Mouse (Mus musculus): Measurements from ENCODE around the gene Ccr7.
A peak's percentile ranks its signal among the peaks of the same experiment; 100 is the strongest.

Gene Ccr7

DNA sequence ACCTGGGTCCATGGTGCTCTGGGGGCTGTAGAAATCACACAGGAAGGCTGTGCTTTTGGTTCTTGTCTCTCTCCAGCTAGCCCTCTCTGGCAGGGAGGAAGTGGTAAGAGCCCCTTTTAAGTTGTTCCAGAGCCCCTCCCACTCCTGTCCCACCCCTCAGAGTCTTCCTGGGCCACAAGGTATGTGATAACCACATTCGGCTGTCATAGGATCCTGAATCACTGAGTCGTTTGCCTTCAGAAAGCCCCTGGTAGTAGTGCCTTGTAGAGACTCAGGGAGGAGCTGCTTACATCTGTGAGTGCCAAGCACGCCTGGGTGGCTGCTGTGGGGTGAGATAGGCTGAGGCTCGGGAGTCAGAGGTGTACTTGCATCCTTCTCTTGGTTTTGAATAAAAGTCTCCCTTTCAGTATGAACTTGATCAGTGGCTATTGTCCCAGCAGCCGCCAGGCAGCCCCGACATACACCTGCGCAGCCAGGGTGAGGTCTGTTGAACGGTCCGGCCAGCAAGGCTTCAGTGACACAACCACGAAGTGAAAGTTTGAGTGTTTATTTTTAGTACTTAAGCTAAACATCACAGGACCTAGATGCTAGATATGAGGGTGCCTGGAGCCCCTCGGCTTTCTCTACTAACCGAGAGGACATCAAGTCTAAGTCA, at the start of gene Ccr7:
Ccr7 (minus strand) TSS at position 91 of the 655 bp plus-strand sequence.
- peak in 1 of 2 experiments; percentile 58 for DNase-seq (ENCODE audit: low spot score in 2 of 2)

DNA sequence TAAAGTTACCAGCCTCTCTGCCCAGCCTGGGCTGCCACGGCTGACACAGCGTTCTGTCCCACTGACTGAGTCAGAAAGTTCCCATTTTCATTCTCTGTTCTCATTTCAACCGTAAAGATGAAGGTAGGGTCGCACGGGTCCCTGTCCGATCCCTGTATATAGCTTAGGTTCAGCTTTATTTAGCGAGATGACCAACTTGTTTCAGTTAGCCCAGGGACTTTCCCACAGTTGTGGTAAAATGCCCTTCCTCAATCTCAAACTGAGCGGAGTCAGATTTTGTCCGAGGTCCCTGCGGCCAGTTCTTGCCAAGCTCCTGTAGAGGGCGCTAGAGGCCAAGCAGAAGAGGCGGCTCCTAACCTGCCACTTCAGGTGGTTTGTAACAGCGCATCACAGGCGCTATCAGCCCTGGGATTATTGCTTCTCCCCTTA, 34.3 kb upstream of the Ccr7 start:
- DNase-seq (ENCODE audit: low spot score in 2 of 2) = peak; percentile 40 to 66

DNA sequence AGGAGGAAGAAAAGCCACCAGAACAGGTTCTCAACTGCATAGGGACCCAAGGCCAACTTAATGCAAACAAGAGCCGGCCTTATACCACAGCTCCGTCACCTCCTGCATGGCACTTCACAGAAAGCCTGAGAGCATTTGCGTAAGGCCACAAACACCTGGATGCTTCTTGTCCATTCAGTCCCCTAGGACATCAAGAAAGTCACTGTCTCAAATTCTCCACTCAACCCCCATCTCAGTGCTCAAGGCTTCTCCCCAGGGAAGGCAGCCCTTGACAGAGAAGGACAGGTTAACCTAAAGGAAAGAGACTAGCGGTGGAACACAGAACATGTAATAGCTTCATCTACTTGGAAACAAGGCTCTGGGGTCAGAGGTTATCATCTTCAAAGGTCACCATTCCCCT, 32.5 kb upstream of the Ccr7 start:
- no peak for DNase-seq (ENCODE audit: low spot score in 2 of 2)

DNA sequence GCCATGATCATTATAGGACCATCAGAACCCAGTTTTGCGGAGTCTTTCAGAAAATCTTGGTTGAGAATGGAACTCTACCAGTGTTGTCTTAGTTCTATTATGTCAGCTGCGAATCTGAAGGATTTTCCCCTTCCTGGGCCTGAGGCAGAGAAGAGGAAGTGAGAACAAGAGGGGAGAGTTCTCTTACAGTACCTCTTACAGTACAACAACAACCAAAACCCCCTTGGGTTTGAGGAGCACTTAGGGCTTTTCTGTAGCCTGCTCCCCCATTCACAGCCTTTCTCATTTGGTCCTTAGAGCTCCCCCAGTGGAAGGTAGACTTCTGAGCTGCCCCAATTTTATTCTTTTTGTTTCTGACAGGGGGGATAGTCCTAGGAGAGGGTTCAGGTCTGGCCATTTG, 32.0 kb upstream of the Ccr7 start:
- no peak for DNase-seq (ENCODE audit: low spot score in 2 of 2)

DNA sequence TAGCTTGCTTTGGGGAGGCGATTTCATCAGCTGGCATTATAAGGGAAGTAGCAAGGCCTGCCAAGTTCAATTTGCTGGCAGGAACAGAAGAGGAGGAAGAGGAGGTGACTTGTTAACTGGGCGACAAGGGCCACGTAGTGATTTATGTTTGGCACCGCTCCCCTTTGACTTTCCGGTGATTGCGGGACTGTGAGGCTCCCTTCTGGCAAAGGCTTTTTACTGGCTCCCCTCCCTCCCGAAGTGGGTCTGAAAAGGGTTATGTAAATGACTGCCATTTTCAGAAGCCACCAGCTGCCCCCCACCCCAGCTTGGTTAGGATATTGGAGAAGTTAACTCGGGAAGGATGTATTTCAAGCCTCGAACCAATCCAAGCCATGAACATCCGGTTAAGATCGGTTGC, 27.7 kb upstream of the Ccr7 start:
- no peak for DNase-seq (ENCODE audit: low spot score in 2 of 2)

DNA sequence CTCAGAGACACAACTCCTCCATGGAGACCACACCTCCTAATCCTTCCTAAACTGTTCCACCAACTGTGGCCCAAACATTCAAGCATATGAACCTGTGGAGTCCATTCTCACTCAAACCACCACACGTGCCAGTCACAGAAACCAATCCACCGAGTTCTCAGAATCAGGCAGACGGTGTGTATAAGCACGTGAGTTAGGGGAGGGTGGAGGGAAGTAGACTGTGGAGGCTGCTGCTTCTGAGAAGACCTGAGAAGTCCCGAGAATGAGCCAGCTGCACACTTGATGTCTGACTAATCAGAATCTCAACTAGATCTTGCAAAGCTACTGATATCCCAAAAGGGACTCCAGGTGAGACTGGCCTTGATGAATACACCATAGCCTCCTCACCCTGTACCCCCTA, 25.2 kb upstream of the Ccr7 start:
- no peak for DNase-seq (ENCODE audit: low spot score in 2 of 2)

DNA sequence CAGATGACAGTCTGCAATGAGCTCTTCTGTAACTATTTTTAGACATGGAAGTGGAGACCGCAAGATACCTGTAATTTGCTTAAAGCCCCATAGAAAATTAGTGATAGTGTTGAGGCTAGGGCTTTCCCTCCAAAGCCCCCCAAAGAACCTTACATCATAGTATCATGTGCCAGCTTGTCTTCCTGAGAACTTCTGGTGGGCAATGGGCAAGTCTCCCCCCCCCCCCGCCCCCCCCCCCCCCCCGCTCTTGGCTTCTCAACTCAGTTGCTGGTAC, 23.0 kb upstream of the Ccr7 start:
- no peak for DNase-seq (ENCODE audit: low spot score in 2 of 2)

DNA sequence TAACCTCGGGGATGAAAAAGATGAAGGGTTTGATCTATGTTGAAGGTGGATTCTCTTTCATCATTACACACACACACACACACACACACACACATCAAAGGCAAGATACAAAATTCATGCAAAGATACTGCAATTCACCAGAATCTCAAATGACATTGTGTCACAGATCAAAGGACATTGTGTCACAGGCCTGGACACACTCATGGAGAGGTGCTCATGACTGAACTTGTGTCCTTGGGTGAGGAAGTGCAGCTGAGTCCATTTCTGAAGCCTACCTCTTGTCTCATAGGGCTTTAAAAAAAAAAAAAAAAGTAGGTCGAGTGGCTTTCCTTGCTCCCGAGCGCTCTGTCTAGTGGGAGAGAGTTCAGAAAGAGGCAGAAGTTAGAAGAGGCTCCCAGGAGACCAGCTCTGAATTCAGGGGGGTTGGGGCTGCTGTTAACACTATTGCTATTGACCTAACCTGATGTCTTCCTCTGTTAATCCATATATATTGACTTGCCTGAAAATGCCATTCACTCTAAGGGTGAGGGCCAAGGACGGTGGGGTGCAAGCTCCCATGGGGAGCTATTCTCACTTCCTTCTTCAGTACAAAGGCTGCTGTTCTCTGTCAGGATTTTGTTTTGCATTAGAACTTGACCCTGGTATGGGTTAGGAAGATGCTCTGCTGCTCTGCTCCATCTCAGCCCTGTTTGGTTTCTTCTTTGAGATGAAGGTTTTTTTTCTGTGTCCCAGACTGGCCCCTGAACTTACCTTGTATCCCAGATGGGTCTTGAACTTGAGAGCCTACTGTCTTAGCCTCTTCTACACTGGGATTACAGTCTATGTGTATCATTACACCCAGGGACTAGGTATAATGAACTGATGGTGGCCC, 22.4 kb upstream of the Ccr7 start:
- no peak for DNase-seq (ENCODE audit: low spot score in 2 of 2)

DNA sequence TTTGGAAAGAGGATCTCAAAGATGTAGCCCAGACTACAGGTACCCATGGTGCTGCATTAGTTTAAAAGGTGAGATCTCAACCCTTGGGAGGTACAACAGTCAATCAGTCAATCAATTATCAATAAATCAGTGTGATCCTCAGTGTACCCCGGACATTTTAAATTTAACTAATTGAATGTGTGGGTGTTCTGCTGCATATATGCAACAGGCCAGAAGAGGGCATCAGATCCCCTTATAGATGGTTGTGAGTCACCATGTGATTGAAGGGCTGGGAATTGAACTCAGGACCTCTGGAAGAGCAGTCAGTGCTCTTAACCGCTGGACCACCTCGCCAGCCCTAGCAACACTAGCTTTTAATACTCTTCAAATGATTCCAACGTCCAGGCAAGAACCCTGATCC, 17.1 kb upstream of the Ccr7 start:
- DNase-seq (ENCODE audit: low spot score in 2 of 2) = no peak

DNA sequence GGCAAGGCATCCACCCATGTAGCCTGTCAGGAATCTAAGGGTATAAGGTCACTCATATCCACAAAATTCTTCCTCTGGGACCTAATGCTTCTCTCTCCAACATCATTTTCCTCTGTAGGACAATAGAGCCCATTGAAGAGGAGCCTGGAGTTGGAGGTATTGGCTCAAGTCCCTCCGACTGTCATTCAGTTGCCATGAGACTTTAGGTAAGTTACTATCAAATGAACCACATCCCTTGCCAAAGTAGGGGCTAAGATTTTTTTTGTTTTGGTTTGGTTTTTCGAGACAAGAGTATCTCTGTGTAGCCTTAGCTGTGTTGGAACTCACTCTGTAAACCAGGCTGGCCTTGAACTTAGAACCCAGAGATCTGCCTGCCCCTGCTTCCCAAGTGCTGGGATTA, 16.6 kb upstream of the Ccr7 start:
- DNase-seq (ENCODE audit: low spot score in 2 of 2) = no peak

DNA sequence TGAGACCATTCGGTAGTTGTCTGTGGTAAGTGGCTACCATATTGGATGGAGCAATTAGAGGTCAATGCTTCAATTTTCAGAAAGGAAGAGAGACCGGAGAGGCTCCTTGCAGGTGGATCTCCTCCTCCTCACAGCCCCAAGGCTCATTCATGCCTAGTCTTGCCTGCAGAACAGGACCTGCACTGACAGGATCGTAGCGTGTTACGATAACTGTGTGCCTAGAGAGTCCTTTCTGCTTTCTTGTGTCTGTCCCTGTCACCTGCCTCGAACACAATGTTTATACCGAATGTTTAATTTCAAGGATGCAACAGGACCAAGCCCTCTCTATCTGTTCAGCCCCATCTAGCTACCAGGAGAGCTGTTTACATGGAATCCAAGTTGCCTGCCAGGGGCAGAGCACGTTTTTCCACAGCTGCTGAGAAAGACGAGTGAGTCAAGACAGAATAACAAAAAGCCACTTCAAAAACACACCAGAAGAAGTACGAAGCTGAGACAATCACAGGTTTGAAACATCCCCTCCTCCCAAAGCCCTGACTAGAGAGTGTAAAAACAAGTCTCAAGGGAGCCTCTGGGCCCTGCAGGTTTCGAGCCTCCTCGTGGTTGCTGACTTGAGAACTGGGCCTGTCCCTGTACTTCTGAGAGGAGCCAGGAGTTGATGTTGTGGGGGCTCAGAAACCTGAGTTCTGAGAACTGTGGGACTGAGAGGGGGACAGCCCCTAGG, 15.8 kb upstream of the Ccr7 start:
- peak in 1 of 2 experiments; percentile 50 for DNase-seq (ENCODE audit: low spot score in 2 of 2)

DNA sequence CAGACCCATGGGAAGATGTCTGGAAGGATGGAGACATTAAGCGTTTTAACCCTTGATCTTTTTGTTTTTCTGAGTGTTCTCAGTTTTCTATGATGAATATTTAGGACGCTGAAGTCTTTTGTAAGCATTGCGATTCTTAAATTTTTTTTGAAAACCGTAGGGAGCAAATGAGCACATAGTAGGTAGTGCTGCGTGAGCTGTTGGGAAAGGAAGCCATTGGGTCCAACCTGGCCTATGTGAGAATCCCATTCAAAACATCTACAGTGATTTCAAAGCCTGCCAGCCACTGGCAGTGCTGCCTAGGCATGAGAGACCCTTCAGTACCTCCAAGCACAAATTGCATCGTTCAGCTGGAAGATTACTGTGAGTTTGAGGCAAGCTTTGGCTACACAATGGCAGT, 15.1 kb upstream of the Ccr7 start:
- DNase-seq (ENCODE audit: low spot score in 2 of 2) = no peak

DNA sequence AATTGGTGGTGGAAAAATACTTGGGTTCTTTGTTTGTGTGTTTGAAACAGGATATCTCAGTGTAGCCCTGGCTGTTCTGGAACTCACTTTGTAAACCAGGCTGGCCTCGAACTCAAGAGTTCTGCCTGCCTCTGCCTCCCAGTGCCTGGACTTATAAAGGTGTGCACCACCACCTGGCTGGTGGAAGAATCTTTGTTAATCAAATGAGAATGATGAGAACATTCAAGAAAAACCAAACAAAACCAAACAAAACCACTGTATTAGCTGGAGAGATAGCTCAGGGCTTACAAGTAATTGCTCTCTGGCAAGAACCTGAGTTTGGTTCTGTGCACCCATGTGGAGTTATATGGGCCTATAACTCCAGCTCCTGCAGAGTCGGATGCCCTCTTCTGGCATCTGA, 14.6 kb upstream of the Ccr7 start:
- DNase-seq (ENCODE audit: low spot score in 2 of 2) = no peak

DNA sequence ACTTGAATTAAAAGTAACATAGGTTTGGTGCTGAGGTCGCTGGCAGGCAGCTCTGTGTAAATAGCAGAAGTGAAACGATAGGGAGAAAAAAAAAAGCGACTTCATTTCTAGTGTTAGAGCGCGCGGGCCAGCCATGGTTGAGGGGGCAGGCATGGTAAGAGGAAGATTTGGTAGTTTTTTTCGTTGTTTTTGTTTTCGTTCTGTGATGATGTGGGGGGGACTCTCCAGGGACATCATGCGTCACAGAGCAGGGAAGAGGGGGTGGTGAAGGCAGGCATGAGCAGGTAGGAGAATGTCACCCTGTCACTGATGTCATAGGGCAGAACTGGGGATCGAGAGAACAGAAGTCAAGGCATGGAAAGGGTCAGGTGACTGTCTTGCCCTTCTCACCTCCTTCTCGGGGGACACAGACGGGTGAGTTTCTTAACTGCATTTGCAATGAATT, 13.2 kb upstream of the Ccr7 start:
- peak; percentile 39 to 68 for DNase-seq (ENCODE audit: low spot score in 2 of 2)

DNA sequence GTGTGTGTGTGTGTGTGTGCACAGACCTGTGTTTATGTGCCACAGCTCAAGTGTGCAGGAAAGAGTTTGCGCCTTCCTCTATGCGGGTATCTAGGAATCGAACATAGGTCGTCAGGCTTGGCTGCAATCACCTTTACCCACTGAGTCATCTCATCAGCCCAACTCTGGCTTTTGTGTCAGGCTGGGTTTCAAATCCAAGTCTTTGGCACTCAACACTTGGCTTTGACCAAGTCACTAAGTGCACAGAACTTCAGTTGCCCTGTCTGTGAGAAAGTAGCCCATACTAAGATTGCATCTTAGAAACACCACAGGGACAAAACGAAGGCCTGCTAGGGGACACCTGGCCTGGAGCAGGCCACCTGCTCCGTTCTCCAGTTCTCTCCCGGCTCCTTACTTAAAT, 12.7 kb upstream of the Ccr7 start:
- no peak for DNase-seq (ENCODE audit: low spot score in 2 of 2)

DNA sequence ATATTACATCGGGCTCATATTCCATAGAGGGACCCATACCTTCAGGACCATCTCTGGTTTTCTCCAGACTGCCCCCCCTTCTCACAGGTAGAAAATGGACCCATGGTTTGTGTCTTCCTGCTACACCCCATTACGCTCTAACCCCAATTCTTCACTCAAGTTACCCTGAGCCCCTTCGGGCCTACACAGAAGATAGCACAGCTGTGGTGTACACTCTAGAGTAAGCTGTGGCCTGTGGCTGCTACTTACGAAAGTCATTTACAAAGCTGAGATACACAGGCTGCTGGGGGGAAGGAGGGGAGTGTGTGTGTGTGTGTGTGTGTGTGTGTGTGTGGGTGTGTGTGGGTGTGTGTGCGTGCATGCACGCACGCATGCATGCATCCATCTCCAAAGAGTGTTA, 11.4 kb upstream of the Ccr7 start:
- no peak for DNase-seq (ENCODE audit: low spot score in 2 of 2)

DNA sequence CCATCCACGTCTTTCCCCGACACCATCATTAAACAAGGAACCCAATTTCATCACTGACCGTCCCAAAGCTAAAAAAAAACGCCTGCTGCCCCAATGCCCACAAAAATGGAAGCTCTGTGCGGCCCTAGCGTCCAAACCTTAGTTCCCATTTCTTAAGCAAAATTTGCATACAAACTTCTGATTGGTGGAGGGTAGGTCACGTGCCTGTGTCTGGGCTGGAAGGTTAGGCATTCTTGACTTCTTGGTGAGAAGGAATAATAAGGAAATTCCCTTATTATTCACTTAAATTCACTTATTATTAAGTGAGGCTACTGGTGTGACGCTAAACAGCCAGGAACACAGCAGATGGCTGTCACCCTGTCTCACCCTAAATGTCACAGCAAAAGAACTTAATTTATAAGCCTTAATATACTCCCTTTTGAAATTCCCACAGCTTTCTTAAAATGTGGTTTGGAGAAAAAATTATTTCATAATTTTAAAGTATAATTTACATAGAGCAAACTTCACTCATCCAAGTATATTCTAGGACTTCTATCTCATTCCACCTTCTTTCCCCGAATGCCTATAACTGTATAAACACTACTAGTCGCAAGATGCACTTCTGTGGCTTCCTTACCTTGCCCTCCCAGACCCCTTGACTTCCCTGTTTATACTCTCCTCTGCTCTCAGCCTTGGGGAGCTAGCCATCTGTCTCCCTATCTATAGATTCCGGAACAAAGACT, 10.3 kb upstream of the Ccr7 start:
- DNase-seq (ENCODE audit: low spot score in 2 of 2) = no peak

DNA sequence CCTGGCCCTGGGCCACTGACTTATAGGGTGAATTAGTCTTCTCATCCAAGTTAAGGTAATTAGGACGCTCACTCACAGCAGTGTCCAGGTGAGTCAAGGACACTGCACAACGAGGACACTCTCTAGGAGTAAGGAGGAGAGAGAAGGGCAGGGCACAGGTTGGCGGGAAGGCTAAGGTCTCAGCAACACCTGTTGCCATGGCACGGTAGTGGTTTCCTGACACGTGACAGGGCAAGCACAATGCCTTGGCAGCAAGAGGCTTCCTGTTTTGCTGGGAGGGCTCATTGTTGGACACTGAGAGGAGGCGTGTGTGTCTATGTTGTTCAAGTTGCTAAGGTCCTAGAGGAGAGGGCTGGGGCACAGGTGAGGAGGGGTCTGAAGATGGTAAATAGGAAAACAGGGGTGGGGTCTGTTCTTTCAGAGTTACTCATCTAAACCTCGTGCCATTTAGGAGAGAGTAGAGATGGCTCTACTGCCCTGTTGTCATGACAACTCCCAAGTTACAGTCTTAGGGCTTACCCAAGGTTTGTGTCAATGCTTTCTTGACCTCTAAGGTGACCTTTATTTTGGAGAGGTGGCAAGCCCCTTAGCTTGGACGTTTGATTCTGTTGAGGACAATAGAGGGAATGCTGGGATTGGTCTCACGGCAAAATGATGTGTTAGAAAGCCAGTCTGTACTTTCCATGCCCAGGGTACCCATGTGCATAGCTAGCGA, 8.3 kb upstream of the Ccr7 start:
- peak in 1 of 2 experiments; percentile 43 for DNase-seq (ENCODE audit: low spot score in 2 of 2)

DNA sequence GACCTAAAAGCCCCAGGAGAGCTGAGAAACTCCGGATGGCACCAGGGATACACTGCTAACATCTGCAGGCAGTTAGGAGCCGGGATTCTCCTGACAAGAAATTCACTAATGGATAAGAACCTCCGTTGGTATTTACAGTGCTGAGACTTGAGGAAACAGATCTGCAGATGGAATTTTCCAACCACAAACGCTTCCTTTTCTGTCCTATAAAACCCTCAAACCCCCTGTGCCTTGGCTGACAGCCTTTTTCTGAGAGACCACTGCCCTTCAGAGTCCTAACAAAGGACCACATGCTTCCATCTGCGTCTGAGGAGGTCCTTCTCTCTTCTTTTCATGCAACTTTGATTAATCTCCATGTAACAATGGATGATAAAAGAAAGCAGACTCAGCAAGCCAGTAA, 6.8 kb upstream of the Ccr7 start:
- DNase-seq (ENCODE audit: low spot score in 2 of 2) = no peak

DNA sequence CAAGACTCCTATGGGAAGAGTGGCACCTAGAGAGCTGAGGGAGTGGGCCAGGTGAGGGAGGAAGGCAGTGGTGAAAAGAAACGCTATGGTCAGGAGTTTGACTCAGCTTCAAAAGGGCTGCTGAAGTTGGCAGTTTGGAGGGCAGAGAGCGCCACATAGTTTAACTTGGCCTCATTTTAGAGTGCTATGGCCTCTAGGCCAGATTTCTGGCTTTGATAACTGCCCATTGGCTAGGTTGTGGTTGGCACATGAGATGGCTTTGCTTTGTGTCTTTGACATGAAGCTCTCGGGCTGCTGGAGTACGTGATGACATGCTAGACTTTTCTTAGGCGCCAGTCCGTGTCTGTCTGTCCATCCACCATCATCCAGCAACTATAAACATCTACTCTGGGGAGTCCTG, 5.4 kb upstream of the Ccr7 start:
- DNase-seq (ENCODE audit: low spot score in 2 of 2) = no peak

DNA sequence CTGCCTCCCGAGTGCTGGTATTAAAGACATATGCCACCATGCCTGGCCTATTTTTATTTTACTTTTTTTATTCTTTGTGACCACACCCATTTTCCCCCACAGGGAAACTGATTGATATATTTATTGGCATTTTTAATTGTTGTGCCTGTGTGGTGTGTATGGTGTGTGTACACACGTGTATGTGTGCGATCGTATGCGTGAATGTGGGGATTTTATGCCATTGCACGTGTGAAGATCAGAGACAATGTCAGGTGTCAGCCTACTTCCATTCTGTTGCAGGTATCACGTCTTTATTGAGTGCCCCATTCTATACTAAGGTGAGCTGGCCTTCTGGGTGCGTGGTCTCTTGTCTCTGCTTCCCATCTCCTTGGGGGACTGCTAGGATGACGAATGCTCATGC, 940 bp upstream of the Ccr7 start:
- DNase-seq (ENCODE audit: low spot score in 2 of 2) = no peak
